In genomic region chr8:122986501-122987184, GRCm38 (mm10) we compare ENCODE assay signal across 17 mouse cellular contexts. TPM values are rescaled to one million over a fixed set of nuclear protein-coding genes. Genes with fewer than 3 reads are reported as not detected.
DNase-seq lines count a peak whose midpoint lies in the region; ATAC-seq and TF ChIP-seq lines count a peak whose summit lies in the region.
"Had no signal": no experiment of that assay in that cellular context is flagged by ENCODE, and none has a peak within 500 bp of the region (broad histone marks: within the 10 kb centered on the region; RNA-seq: fewer than 3 reads in every experiment).

No protein-coding gene starts in this region.

- intact Hi-C loops in heart, postnatal 10 days (cut with DNase I) = no loop called here

- 62% methylated on average over 8 of the region's 8 CpGs for WGBS in intestine, embryonic 16.5 days

- no peaks in the 10 kb centered on the region for H3K9me3 ChIP-seq in ES-Bruce4 (replicated peaks; ENCODE audit: control insufficient read depth, insufficient read depth, low read length, poor library complexity, severe bottlenecking)
- H3K9me3 ChIP-seq in intestine, embryonic 16.5 days (ENCODE audit: control insufficient read depth, low read length) = no peaks in the 10 kb centered on the region
- H3K9me3 ChIP-seq: forebrain, embryonic 12.5 days; heart, embryonic 15.5 days; neural tube, embryonic 12.5 days had no signal

- no peak for TF ChIP-seq EP300 in ES-Bruce4 (IDR thresholded peaks at IDR 0.05; ENCODE audit: insufficient read depth, low read depth, low read length)

- peak overlapping the region; percentile 19; the same call in 1 of the 2 replicates for H3K4me2 ChIP-seq in intestine, embryonic 16.5 days (ENCODE audit: low read depth, low read length)
- H3K4me2 ChIP-seq: forebrain, embryonic 12.5 days; heart, embryonic 15.5 days; liver, embryonic 11.5 days; neural tube, embryonic 12.5 days had no signal

- H3K9ac ChIP-seq in ES-Bruce4 (ENCODE audit: low read depth, poor library complexity, severe bottlenecking) = no peak overlapping the region
- H3K9ac ChIP-seq in intestine, embryonic 16.5 days (ENCODE audit: low read depth, low read length) = no peak overlapping the region
- H3K9ac ChIP-seq: forebrain, embryonic 12.5 days; heart, embryonic 15.5 days; neural tube, embryonic 12.5 days had no signal

- H3K27ac ChIP-seq in ES-Bruce4 (ENCODE audit: insufficient read depth, low read length) = peak overlapping the region; percentile 13; the same call in 1 of the 2 replicates
- H3K27ac ChIP-seq in intestine, embryonic 16.5 days (ENCODE audit: low read length) = peak overlapping the region; percentile 51; the same call in 1 of the 2 replicates
- H3K27ac ChIP-seq: forebrain, embryonic 12.5 days; heart, embryonic 15.5 days; hindbrain, postnatal 0 days; neural tube, embryonic 12.5 days had no signal

- no peak overlapping the region for H3K4me3 ChIP-seq in ES-Bruce4 (ENCODE audit: low read depth, low read length)
- H3K4me3 ChIP-seq in intestine, embryonic 16.5 days (ENCODE audit: low read length) = no peak overlapping the region
- H3K4me3 ChIP-seq: forebrain, embryonic 12.5 days; heart, embryonic 15.5 days; neural tube, embryonic 12.5 days had no signal

- TF ChIP-seq CTCF in ES-Bruce4 (IDR thresholded peaks at IDR 0.05; ENCODE audit: low read depth, low read length) = no peak

- DNase-seq in heart, adult 11 months = peak; percentile 71
- no peak for DNase-seq in heart, postnatal 10 days
- peak; percentile 26 to 44 for DNase-seq in thymus, postnatal 10 days (ENCODE audit: low spot score in 2 of 2)
- DNase-seq in kidney, postnatal 14 days = no peak
- DNase-seq in yolk sac, embryonic 10.5 days (ENCODE audit: low spot score) = no peak
- DNase-seq in cerebellum, postnatal 25 days = no peak
- DNase-seq: adrenal gland, adult 8-10 months; lung, postnatal 14 days; midbrain, embryonic 14.5 days; retina, postnatal 1 day had no signal

- H3K36me3 ChIP-seq in ES-Bruce4 (ENCODE audit: control insufficient read depth, insufficient read depth, low read length, poor library complexity, severe bottlenecking) = no peaks in the 10 kb centered on the region
- no peaks in the 10 kb centered on the region for H3K36me3 ChIP-seq in intestine, embryonic 16.5 days (ENCODE audit: control insufficient read depth, insufficient read depth, low read length)
- H3K36me3 ChIP-seq: forebrain, embryonic 12.5 days; heart, embryonic 15.5 days; neural tube, embryonic 12.5 days had no signal

- no peak for TF ChIP-seq POLR2A in ES-Bruce4 (IDR thresholded peaks at IDR 0.05; ENCODE audit: insufficient read depth, low read length)

- H3K27me3 ChIP-seq in ES-Bruce4 (ENCODE audit: control insufficient read depth, insufficient read depth, low read length, poor library complexity, severe bottlenecking) = no peaks in the 10 kb centered on the region
- H3K27me3 ChIP-seq in intestine, embryonic 16.5 days (replicated peaks; ENCODE audit: control insufficient read depth, insufficient read depth, low read length) = no peaks in the 10 kb centered on the region
- H3K27me3 ChIP-seq: forebrain, embryonic 12.5 days; heart, embryonic 15.5 days; neural tube, embryonic 12.5 days had no signal

- no peak for ATAC-seq in intestine, embryonic 16.5 days
- ATAC-seq: hindbrain, postnatal 0 days had no signal

- peaks cover 6% of the 10 kb centered on the region for H3K4me1 ChIP-seq in ES-Bruce4 (ENCODE audit: control insufficient read depth, insufficient read depth, low read length)
- peaks cover 50% of the 10 kb centered on the region for H3K4me1 ChIP-seq in intestine, embryonic 16.5 days (ENCODE audit: control insufficient read depth, insufficient read depth, low read length)
- H3K4me1 ChIP-seq: neural tube, embryonic 12.5 days had no signal

RNA-seq across cellular contexts. Expression of gene Ankrd11, which starts 55.4 kb away (rescaled TPM):
- 10 to 100 TPM; 83.6 to 84.5 TPM for total RNA-seq in heart, postnatal 10 days (2021)
- 146 and 148 TPM in 2 replicates for polyA plus RNA-seq in ES-Bruce4 (2011; ENCODE audit: insufficient read depth, insufficient read length, low read depth, missing spikeins)
- 19.2 and 19.5 TPM in 2 replicates for polyA plus RNA-seq in intestine, embryonic 16.5 days (2015; fragmentation: Nextera tagmentation; extraction: Ambion mirVana)

Comparison
In these comparisons a context has a peak if more than half of its experiments do, and no peak if none do; other contexts are left out.
1. DNase-seq: peak in heart, adult 11 months (single experiment) and thymus, postnatal 10 days (2 of 2); none in heart, postnatal 10 days (0 of 2), kidney, postnatal 14 days (single experiment), yolk sac, embryonic 10.5 days (single experiment) and cerebellum, postnatal 25 days (0 of 2).